Mouse (Mus musculus) cortical plate, adult 2 months (tissue): ENCODE measurements at regions not wholly inside any gene's neighbourhood (a gene's known extent, or its start where the extent isn't known, plus 50 kb on each side); places are given as distances from the start of the nearest gene placed in this dataset.

Experiments used
- CTCF ChIP-seq: fragments of 200-500 bp; IDR thresholded peaks from 2 replicates; pipeline ENCODE4 v1.5.1; 2011; ENCODE audit warnings: mild to moderate bottlenecking, control low read depth, low read length; ENCODE audit not compliant: insufficient read depth; ENCODE audit errors: extremely low read depth
- POLR2A ChIP-seq: fragments of 200-500 bp; IDR thresholded peaks from 2 replicates; pipeline ENCODE4 v1.6.1; 2011; ENCODE audit warnings: mild to moderate bottlenecking, low read length, control low read depth; ENCODE audit not compliant: insufficient read depth; ENCODE audit errors: extremely low read depth

DNA sequence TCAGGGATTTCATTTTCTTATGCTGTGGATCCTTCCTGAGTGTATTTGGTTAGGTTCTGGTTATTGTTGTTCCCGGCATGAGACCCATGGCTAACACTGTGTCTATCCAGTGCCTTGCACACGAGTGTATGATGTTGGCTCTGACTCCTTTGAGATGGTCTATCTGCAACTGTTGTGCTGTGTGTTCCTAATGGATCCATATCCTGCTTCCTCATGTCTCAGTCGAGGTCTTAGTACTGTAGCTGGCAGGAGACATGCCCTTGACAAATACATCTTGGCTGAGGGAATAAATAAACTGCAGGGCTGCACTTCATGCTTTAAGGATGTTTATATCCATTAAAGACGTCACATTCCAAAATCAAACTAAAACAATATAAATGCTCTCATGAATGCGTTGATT, 247.9 kb downstream of the Gm11077 start:
- TF ChIP-seq CTCF (no peak), POLR2A (no peak)
